Mouse (Mus musculus): Measurements from ENCODE around the gene Pygo1. TPM values are rescaled to one million over a fixed set of nuclear protein-coding genes. Genes with fewer than 3 reads are reported as not detected.

Pygo1 gene
- polyA plus RNA-seq, 1 experiment: 0.04 TPM

DNA sequence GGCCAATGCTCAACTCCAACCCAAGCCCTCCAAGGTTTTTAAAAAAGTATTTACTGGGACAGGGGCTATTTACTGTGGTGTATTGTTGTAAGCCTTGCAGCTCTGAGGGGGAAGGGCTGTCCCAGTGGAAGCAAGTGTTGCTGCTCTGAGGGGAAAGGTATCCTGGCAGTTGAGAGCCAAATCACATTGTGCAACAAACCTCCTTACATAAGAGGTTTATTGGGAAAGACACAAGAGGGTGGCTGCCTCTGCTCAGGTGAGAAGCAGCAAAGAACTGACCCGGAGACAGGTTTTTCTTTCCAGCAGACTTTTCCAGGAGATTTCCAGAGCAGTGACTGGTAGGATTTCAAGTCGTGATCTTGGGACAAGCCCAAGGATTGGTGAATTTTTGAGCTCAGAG, 10.9 kb downstream of the Pygo1 start:
- Histone ChIP-seq H3ac (ENCODE audit: control insufficient read depth, insufficient read length, low read depth) (no peak overlapping the region), H3K79me2 (ENCODE audit: control insufficient read depth, insufficient read depth) (no peaks in the 10 kb centered on the region), H3K79me3 (ENCODE audit: low read depth) (no peaks in the 10 kb centered on the region), H3K36me3 (ENCODE audit: control insufficient read depth, insufficient read depth) (no peaks in the 10 kb centered on the region), H3K4me3 (ENCODE audit: insufficient read depth, poor library complexity, severe bottlenecking) (no peak overlapping the region), H3K27me3 (ENCODE audit: control insufficient read depth, insufficient read depth, insufficient read length) (peaks cover 6% of the 10 kb centered on the region)
- TF ChIP-seq MYOG (IDR thresholded peaks at IDR 0.05; ENCODE audit: control insufficient read depth, extremely low read depth, insufficient read length) (no peak), MAX (IDR thresholded peaks at IDR 0.05) (no peak), MYOD1 (IDR thresholded peaks at IDR 0.05; ENCODE audit: control insufficient read depth, insufficient read length, low read depth) (no peak), FOSL1 (IDR thresholded peaks at IDR 0.05; ENCODE audit: insufficient read depth, low read length, poor library complexity, severe bottlenecking) (no peak), CTCF (IDR thresholded peaks at IDR 0.05; ENCODE audit: control insufficient read depth, insufficient read depth, insufficient read length) (no peak)

DNA sequence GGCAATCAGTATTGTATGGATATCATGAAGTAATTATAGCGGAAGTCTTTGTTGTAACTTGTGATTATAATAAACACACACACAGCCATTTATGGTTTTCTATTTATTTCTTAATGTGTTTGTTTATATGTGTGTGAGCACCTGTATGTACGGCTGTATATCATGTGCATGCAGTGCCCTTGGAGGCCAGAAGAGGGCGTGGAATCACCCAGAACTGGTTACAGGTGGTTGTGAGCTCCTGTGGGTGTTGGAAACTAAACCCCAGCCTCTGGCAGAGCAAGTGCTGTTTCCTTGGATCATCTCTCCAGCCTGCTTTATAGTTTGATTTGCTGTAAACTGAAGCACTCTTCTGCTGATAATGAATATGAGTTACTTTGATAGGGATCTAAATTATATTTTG, 18.0 kb downstream of the Pygo1 start:
- no peaks in the 10 kb centered on the region for H3K36me3 ChIP-seq (ENCODE audit: control insufficient read depth, insufficient read depth)
- no peaks in the 10 kb centered on the region for H3K79me3 ChIP-seq (ENCODE audit: low read depth)
- no peak for TF ChIP-seq CEBPB (IDR thresholded peaks at IDR 0.05; ENCODE audit: low read depth)
- TF ChIP-seq MYOD1 (IDR thresholded peaks at IDR 0.05; ENCODE audit: control insufficient read depth, insufficient read length, low read depth): no peak
- TF ChIP-seq FOSL1 (IDR thresholded peaks at IDR 0.05; ENCODE audit: insufficient read depth, low read length, poor library complexity, severe bottlenecking): no peak
- no peak for TF ChIP-seq USF1 (IDR thresholded peaks at IDR 0.05; ENCODE audit: low read depth)
- no peak for TF ChIP-seq MAX (IDR thresholded peaks at IDR 0.05)
- no peak for TF ChIP-seq CTCF (IDR thresholded peaks at IDR 0.05; ENCODE audit: control insufficient read depth, insufficient read depth, insufficient read length)
- TF ChIP-seq MYOG (IDR thresholded peaks at IDR 0.05; ENCODE audit: control insufficient read depth, extremely low read depth, insufficient read length): no peak

DNA sequence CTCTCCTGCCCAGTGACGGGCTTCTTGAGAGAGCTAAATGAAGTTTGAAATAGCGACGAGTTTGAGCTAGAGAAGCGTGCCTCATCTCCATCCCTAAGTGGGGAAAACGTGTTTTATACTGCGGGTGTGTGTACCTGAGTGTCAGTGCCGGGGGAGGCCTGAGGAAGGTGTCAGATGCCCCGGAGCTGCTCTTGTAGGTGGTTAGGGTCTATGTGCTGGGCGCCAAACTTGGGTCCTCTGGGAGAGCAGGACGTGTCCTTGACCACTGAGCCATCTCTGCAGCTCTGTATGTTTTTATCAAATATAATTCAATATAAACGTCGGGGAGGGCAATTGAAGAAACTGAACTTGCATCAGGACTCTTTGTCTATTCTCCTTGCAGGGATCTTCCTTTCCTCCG, 18.8 kb downstream of the Pygo1 start:
- no peaks in the 10 kb centered on the region for H3K79me3 ChIP-seq (ENCODE audit: low read depth)
- no peaks in the 10 kb centered on the region for H3K79me2 ChIP-seq (ENCODE audit: control insufficient read depth, insufficient read depth)
- H3K4me3 ChIP-seq (ENCODE audit: insufficient read depth, poor library complexity, severe bottlenecking): no peak overlapping the region
- no peaks in the 10 kb centered on the region for H3K36me3 ChIP-seq (ENCODE audit: control insufficient read depth, insufficient read depth)
- TF ChIP-seq USF1 (IDR thresholded peaks at IDR 0.05; ENCODE audit: low read depth) (no peak), MYOG (IDR thresholded peaks at IDR 0.05; ENCODE audit: control insufficient read depth, extremely low read depth, insufficient read length) (no peak), MAX (IDR thresholded peaks at IDR 0.05) (no peak)
- no peak overlapping the region for H3ac ChIP-seq (ENCODE audit: control insufficient read depth, insufficient read length, low read depth)
- peaks cover 7% of the 10 kb centered on the region for H3K27me3 ChIP-seq (ENCODE audit: control insufficient read depth, insufficient read depth, insufficient read length)

More for the DNA sequence above, 18.0 kb downstream of the Pygo1 start:
- H3K4me3 ChIP-seq (ENCODE audit: insufficient read depth, poor library complexity, severe bottlenecking): no peak overlapping the region
- H3K79me2 ChIP-seq (ENCODE audit: control insufficient read depth, insufficient read depth): no peaks in the 10 kb centered on the region
- peaks cover 6% of the 10 kb centered on the region for H3K27me3 ChIP-seq (ENCODE audit: control insufficient read depth, insufficient read depth, insufficient read length)
- H3ac ChIP-seq (ENCODE audit: control insufficient read depth, insufficient read length, low read depth): no peak overlapping the region

DNA sequence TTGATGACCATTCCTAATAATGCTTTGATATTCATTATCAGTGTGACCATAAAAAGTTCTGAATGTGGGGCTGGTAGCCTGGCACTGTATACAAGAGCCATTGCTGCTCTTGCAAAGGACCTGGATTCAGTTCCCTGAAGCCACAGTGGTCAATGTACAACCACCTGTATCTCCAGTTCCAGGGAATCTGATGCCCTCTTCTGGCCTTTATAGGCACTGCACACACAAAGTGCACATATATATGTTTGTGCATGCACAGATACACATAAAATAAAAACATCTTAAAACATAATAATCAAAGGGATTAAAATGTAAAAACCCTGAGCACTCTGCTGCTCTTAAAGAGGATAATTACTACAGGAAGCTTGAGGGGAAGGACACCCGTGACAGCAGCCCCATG, 21.6 kb downstream of the Pygo1 start:
- Histone ChIP-seq H3K79me2 (ENCODE audit: control insufficient read depth, insufficient read depth) (no peaks in the 10 kb centered on the region), H3ac (ENCODE audit: control insufficient read depth, insufficient read length, low read depth) (no peak overlapping the region), H3K36me3 (ENCODE audit: control insufficient read depth, insufficient read depth) (no peaks in the 10 kb centered on the region), H3K4me3 (ENCODE audit: insufficient read depth, poor library complexity, severe bottlenecking) (no peak overlapping the region), H3K27me3 (ENCODE audit: control insufficient read depth, insufficient read depth, insufficient read length) (peaks cover 15% of the 10 kb centered on the region), H3K79me3 (ENCODE audit: low read depth) (no peaks in the 10 kb centered on the region)
- TF ChIP-seq MYOD1 (IDR thresholded peaks at IDR 0.05; ENCODE audit: control insufficient read depth, insufficient read length, low read depth) (no peak), CTCF (IDR thresholded peaks at IDR 0.05; ENCODE audit: control insufficient read depth, insufficient read depth, insufficient read length) (no peak), FOSL1 (IDR thresholded peaks at IDR 0.05; ENCODE audit: insufficient read depth, low read length, poor library complexity, severe bottlenecking) (no peak), USF1 (IDR thresholded peaks at IDR 0.05; ENCODE audit: low read depth) (no peak), MAX (IDR thresholded peaks at IDR 0.05) (no peak), CEBPB (IDR thresholded peaks at IDR 0.05; ENCODE audit: low read depth) (no peak), MYOG (IDR thresholded peaks at IDR 0.05; ENCODE audit: control insufficient read depth, extremely low read depth, insufficient read length) (no peak)

DNA sequence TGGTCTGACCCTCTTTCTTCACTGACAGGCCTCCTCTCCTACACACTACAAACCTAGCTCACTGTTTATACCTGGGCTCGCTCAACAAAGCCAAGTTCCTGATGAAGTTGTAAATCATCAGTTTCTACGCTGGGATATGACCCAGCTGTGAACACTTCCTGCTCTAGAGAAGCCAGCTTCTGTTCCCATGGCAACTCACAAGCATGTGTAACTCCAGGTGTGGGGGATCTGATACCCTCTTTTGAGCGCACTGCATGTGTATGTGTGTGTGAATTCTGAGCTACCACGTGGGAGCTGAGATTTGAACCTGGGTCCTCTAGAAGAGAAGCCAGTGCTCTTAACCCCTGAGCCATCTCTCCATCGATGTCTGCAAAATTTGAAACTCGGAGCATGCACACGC, 24.1 kb downstream of the Pygo1 start:
- no peaks in the 10 kb centered on the region for H3K79me2 ChIP-seq (ENCODE audit: control insufficient read depth, insufficient read depth)
- TF ChIP-seq FOSL1 (IDR thresholded peaks at IDR 0.05; ENCODE audit: insufficient read depth, low read length, poor library complexity, severe bottlenecking) (no peak), CTCF (IDR thresholded peaks at IDR 0.05; ENCODE audit: control insufficient read depth, insufficient read depth, insufficient read length) (no peak), MAX (IDR thresholded peaks at IDR 0.05) (no peak), MYOD1 (IDR thresholded peaks at IDR 0.05; ENCODE audit: control insufficient read depth, insufficient read length, low read depth) (no peak), MYOG (IDR thresholded peaks at IDR 0.05; ENCODE audit: control insufficient read depth, extremely low read depth, insufficient read length) (no peak), CEBPB (IDR thresholded peaks at IDR 0.05; ENCODE audit: low read depth) (no peak), USF1 (IDR thresholded peaks at IDR 0.05; ENCODE audit: low read depth) (no peak)
- H3K4me3 ChIP-seq (ENCODE audit: insufficient read depth, poor library complexity, severe bottlenecking): no peak overlapping the region
- H3K27me3 ChIP-seq (ENCODE audit: control insufficient read depth, insufficient read depth, insufficient read length): peaks cover 15% of the 10 kb centered on the region
- H3K36me3 ChIP-seq (ENCODE audit: control insufficient read depth, insufficient read depth): no peaks in the 10 kb centered on the region
- H3ac ChIP-seq (ENCODE audit: control insufficient read depth, insufficient read length, low read depth): no peak overlapping the region
- H3K79me3 ChIP-seq (ENCODE audit: low read depth): no peaks in the 10 kb centered on the region

DNA sequence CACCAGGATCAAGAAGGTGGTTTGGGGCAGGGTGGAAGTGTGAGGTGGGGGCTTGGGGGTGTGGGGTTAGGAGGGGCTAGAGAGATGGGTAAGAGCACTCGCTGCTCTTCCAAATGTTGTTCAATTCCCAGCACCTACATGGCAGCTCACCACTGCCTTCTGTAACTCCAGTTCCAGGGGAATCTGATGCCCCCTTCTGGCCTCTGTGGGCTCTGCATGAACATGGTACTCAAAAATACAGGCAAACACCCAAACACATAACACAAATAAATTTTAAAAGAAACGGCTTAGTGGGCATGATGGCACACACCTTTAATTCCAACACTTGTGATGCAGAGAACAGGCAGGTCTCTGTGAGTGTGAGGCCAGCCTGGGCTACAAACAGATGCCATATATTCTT, 29.3 kb downstream of the Pygo1 start:
- Histone ChIP-seq H3ac (ENCODE audit: control insufficient read depth, insufficient read length, low read depth) (no peak overlapping the region), H3K79me2 (ENCODE audit: control insufficient read depth, insufficient read depth) (no peaks in the 10 kb centered on the region), H3K4me3 (ENCODE audit: insufficient read depth, poor library complexity, severe bottlenecking) (no peak overlapping the region), H3K36me3 (ENCODE audit: control insufficient read depth, insufficient read depth) (no peaks in the 10 kb centered on the region), H3K79me3 (ENCODE audit: low read depth) (no peaks in the 10 kb centered on the region), H3K27me3 (ENCODE audit: control insufficient read depth, insufficient read depth, insufficient read length) (peaks cover 11% of the 10 kb centered on the region)
- TF ChIP-seq CTCF (IDR thresholded peaks at IDR 0.05; ENCODE audit: control insufficient read depth, insufficient read depth, insufficient read length) (no peak), FOSL1 (IDR thresholded peaks at IDR 0.05; ENCODE audit: insufficient read depth, low read length, poor library complexity, severe bottlenecking) (no peak), USF1 (IDR thresholded peaks at IDR 0.05; ENCODE audit: low read depth) (no peak), CEBPB (IDR thresholded peaks at IDR 0.05; ENCODE audit: low read depth) (no peak), MAX (IDR thresholded peaks at IDR 0.05) (no peak), MYOD1 (IDR thresholded peaks at IDR 0.05; ENCODE audit: control insufficient read depth, insufficient read length, low read depth) (no peak), MYOG (IDR thresholded peaks at IDR 0.05; ENCODE audit: control insufficient read depth, extremely low read depth, insufficient read length) (no peak)

Data from C2C12 (cell line).